Comparison of ENCODE assay signal across 20 mouse cellular contexts in genomic region chr11:11730062-11730461, GRCm38 (mm10). TPM values are rescaled to one million over a fixed set of nuclear protein-coding genes. Genes with fewer than 3 reads are reported as not detected.
A peak's percentile ranks its signal among the peaks of the same experiment; 100 is the strongest.
DNase-seq lines count a peak whose midpoint lies in the region; ATAC-seq and TF ChIP-seq lines count a peak whose summit lies in the region.
"Had no signal": no experiment of that assay in that cellular context is flagged by ENCODE, and none has a peak within 500 bp of the region (broad histone marks: within the 10 kb centered on the region; RNA-seq: fewer than 3 reads in every experiment).

No protein-coding gene starts in this region.

- in situ Hi-C loops in CH12.LX (cut with MboI; ENCODE audit: low pct_ligation_motif_present, low pct_unique_long_range_greater_than_20kb, low sequenced_read_pairs) = no loop called here

- peaks cover 63 to 99% of the 10 kb centered on the region in 2 experiments for H3K4me1 ChIP-seq in CH12.LX (ENCODE audit: control insufficient read depth in 1 of 2, insufficient read depth in 2 of 2)
- peaks cover 87% of the 10 kb centered on the region for H3K4me1 ChIP-seq in liver, embryonic 11.5 days (replicated peaks; ENCODE audit: control insufficient read depth, insufficient read depth, low read length)
- no peaks in the 10 kb centered on the region for H3K4me1 ChIP-seq in hindbrain, embryonic 12.5 days
- H3K4me1 ChIP-seq: embryonic facial prominence, embryonic 12.5 days; limb, embryonic 13.5 days; stomach, embryonic 15.5 days had no signal

- TF ChIP-seq POLR2A in CH12.LX (IDR thresholded peaks at IDR 0.05; ENCODE audit: low read depth, low read length) = no peak

- dilution Hi-C loops in CH12.LX (cut with MboI; ENCODE audit: extremely low pct_ligation_motif_present, extremely low pct_unique_long_range_greater_than_20kb, low sequenced_read_pairs) = no loop called here

- no peaks in the 10 kb centered on the region for H3K27me3 ChIP-seq in CH12.LX (replicated peaks)
- no peaks in the 10 kb centered on the region for H3K27me3 ChIP-seq in liver, embryonic 11.5 days (replicated peaks; ENCODE audit: control insufficient read depth, insufficient read depth, low read length)
- H3K27me3 ChIP-seq in hindbrain, embryonic 12.5 days = no peaks in the 10 kb centered on the region; the same call in 1 of the 2 replicates
- H3K27me3 ChIP-seq: embryonic facial prominence, embryonic 12.5 days; stomach, embryonic 15.5 days had no signal

- H3K36me3 ChIP-seq in CH12.LX (replicated peaks in 1 of 2; ENCODE audit: control insufficient read depth in 1 of 2, insufficient read depth in 1 of 2, low read length in 1 of 2) = peaks cover 33 to 81% of the 10 kb centered on the region in 2 experiments
- peaks cover 7% of the 10 kb centered on the region; the same call in 1 of the 2 replicates for H3K36me3 ChIP-seq in liver, embryonic 11.5 days (ENCODE audit: control insufficient read depth, insufficient read depth, low read length)
- H3K36me3 ChIP-seq in hindbrain, embryonic 12.5 days = no peaks in the 10 kb centered on the region
- H3K36me3 ChIP-seq: embryonic facial prominence, embryonic 12.5 days; limb, embryonic 13.5 days; stomach, embryonic 15.5 days had no signal

- no peak for TF ChIP-seq CTCF in CH12.LX (conservative IDR thresholded peaks at IDR 0.05 in 1 of 2, IDR thresholded peaks at IDR 0.05 in 1 of 2; ENCODE audit: low read depth in 2 of 2, low read length in 2 of 2)

- H3K9me3 ChIP-seq in CH12.LX (replicated peaks; ENCODE audit: low read length) = peaks cover 4% of the 10 kb centered on the region
- H3K9me3 ChIP-seq in liver, embryonic 11.5 days (ENCODE audit: control insufficient read depth, low read length) = no peaks in the 10 kb centered on the region
- H3K9me3 ChIP-seq in hindbrain, embryonic 12.5 days (replicated peaks) = no peaks in the 10 kb centered on the region
- H3K9me3 ChIP-seq: embryonic facial prominence, embryonic 12.5 days; limb, embryonic 13.5 days; stomach, embryonic 15.5 days had no signal

- no peak for TF ChIP-seq RAD21 in CH12.LX (IDR thresholded peaks at IDR 0.05; ENCODE audit: low read depth, low read length)

- DNase-seq in 416B (ENCODE audit: low read depth) (peak; percentile 64), CH12.LX (ENCODE audit: extremely low read depth) (no peak)
- no peak for DNase-seq in liver, embryonic 11.5 days (ENCODE audit: low spot score)
- no peak for DNase-seq in adrenal gland, postnatal 14 days
- DNase-seq in urinary bladder, postnatal 4 days (ENCODE audit: low spot score in 2 of 2) = no peak
- DNase-seq: adrenal gland, adult 2 months; cerebellum, adult 11-12 months; heart, postnatal 36 days; kidney, adult 18-20 months; kidney, postnatal 14 days; layer of hippocampus, adult 9-11 months; lung, postnatal 14 days; midbrain, embryonic 14.5 days; thymus, adult 2 months had no signal

- peaks cover 85% of the 10 kb centered on the region for H3K79me2 ChIP-seq in CH12.LX (replicated peaks; ENCODE audit: control insufficient read depth, extremely low read depth, insufficient read depth, poor library complexity, severe bottlenecking)

- H3K27ac ChIP-seq in CH12.LX (ENCODE audit: insufficient read depth, low read depth) = peak overlapping the region; percentile 33
- H3K27ac ChIP-seq in liver, embryonic 11.5 days (ENCODE audit: low read depth, low read length) = peak overlapping the region; percentile 90
- H3K27ac ChIP-seq in hindbrain, embryonic 12.5 days = no peak overlapping the region
- H3K27ac ChIP-seq: embryonic facial prominence, embryonic 12.5 days; limb, embryonic 13.5 days; stomach, embryonic 15.5 days had no signal

- no peak overlapping the region for H3K4me3 ChIP-seq in CH12.LX (replicated peaks in 1 of 3; ENCODE audit: low read depth in 2 of 3, low read length in 2 of 3, poor library complexity in 1 of 3)
- H3K4me3 ChIP-seq in liver, embryonic 11.5 days (ENCODE audit: low read depth, low read length) = no peak overlapping the region
- no peak overlapping the region for H3K4me3 ChIP-seq in hindbrain, embryonic 12.5 days
- H3K4me3 ChIP-seq: embryonic facial prominence, embryonic 12.5 days; limb, embryonic 13.5 days; stomach, embryonic 15.5 days had no signal

- H3K4me2 ChIP-seq in CH12.LX (ENCODE audit: insufficient read depth, low read depth, poor library complexity, severe bottlenecking) = no peak overlapping the region
- H3K4me2 ChIP-seq in liver, embryonic 11.5 days = 0 out of 2 replicates have a peak overlapping the region, but pooled peaks have one; percentile 42
- H3K4me2 ChIP-seq in hindbrain, embryonic 12.5 days (replicated peaks) = no peak overlapping the region
- H3K4me2 ChIP-seq: embryonic facial prominence, embryonic 12.5 days; limb, embryonic 13.5 days; stomach, embryonic 15.5 days had no signal

- TF ChIP-seq EP300 in CH12.LX (IDR thresholded peaks at IDR 0.05; ENCODE audit: low read length) = peak; percentile 24; the same call in 1 of the 2 replicates

- H3K9ac ChIP-seq in CH12.LX (ENCODE audit: insufficient read depth, low read depth) = no peak overlapping the region
- H3K9ac ChIP-seq in liver, embryonic 11.5 days (ENCODE audit: low read depth, low read length) = peak overlapping the region; percentile 53
- H3K9ac ChIP-seq in hindbrain, embryonic 12.5 days = no peak overlapping the region
- H3K9ac ChIP-seq: embryonic facial prominence, embryonic 12.5 days; limb, embryonic 13.5 days; stomach, embryonic 15.5 days had no signal

- ATAC-seq in liver, embryonic 11.5 days (replicated peaks; ENCODE audit: low FRiP score) = no peak
- ATAC-seq in megakaryocyte, adult 5-6 weeks (ENCODE audit: poor library complexity, severe bottlenecking) = peak; percentile 72
- no peak for ATAC-seq in hindbrain, embryonic 12.5 days (ENCODE audit: low FRiP score)
- ATAC-seq: CD4-positive, CD25-positive, alpha-beta regulatory T cell, adult 4 months had no signal

- WGBS in liver, embryonic 11.5 days = 65% methylated on average over 1 of the region's 1 CpGs
- WGBS in hindbrain, embryonic 12.5 days = 91% methylated on average over 1 of the region's 1 CpGs

TF ChIP-seq in CH12.LX, 34 proteins besides CTCF, POLR2A, EP300 and RAD21:
- TF ChIP-seq ETS1 (conservative IDR thresholded peaks at IDR 0.05; ENCODE audit: low read depth, low read length) = no peak
- TF ChIP-seq USF1 (IDR thresholded peaks at IDR 0.05; ENCODE audit: low read depth, low read length) = no peak
- no peak for TF ChIP-seq ZKSCAN1 (IDR thresholded peaks at IDR 0.05; ENCODE audit: borderline replicate concordance, low read depth, low read length)
- no peak for TF ChIP-seq GABPA (IDR thresholded peaks at IDR 0.05; ENCODE audit: insufficient replicate concordance, low read depth, low read length)
- TF ChIP-seq CHD2 (IDR thresholded peaks at IDR 0.05; ENCODE audit: low read length) = no peak
- TF ChIP-seq MYC (IDR thresholded peaks at IDR 0.05; ENCODE audit: low read depth, low read length) = no peak
- no peak for TF ChIP-seq ZNF384 (IDR thresholded peaks at IDR 0.05; ENCODE audit: low read depth, low read length)
- no peak for TF ChIP-seq JUND (conservative IDR thresholded peaks at IDR 0.05; ENCODE audit: low read depth, low read length)

RNA-seq across cellular contexts. Expression of gene Ikzf1, which starts 45.3 kb away (rescaled TPM):
- total RNA-seq in CH12.LX (2012; rRNA removed) = 44.0 and 51.2 TPM in 2 replicates
- total RNA-seq in CH12.LX (2014; rRNA removed) = 27.8 and 33.1 TPM in 2 replicates
- 56.8 and 68.7 TPM in 2 replicates for polyA plus RNA-seq in CH12.LX (2012; ENCODE audit: insufficient read length, low read depth)
- 105 and 120 TPM in 2 replicates for polyA plus RNA-seq in liver, embryonic 11.5 days (2014; fragmentation: Nextera tagmentation; extraction: Ambion mirVana)
- 217 and 226 TPM in 2 replicates for total RNA-seq in megakaryocyte, adult 5-6 weeks (2015)
- 80.8 and 104 TPM in 2 replicates for total RNA-seq in megakaryocyte, adult 5-6 weeks (2017)
- total RNA-seq in adrenal gland, postnatal 14 days (2021) = 6.3 and 23.4 TPM in 2 replicates
- 0.94 and 2.0 TPM in 2 replicates for polyA plus RNA-seq in hindbrain, embryonic 12.5 days (2016; fragmentation: Nextera tagmentation; extraction: Ambion mirVana)
